Mouse (Mus musculus): Measurements from ENCODE around the gene Auts2. TPM values are rescaled to one million over a fixed set of nuclear protein-coding genes. Genes with fewer than 3 reads are reported as not detected.
A peak's percentile ranks its signal among the peaks of the same experiment; 100 is the strongest.
"Not testable (repeated sequence)": the region's sequence is repeated elsewhere in the genome, so short reads cannot be mapped to it uniquely, and the experiment has no call there.

Auts2 gene
- 17.9 and 26.6 TPM in 2 replicates for polyA plus RNA-seq (2015; fragmentation: Nextera tagmentation; extraction: Ambion mirVana)

DNA sequence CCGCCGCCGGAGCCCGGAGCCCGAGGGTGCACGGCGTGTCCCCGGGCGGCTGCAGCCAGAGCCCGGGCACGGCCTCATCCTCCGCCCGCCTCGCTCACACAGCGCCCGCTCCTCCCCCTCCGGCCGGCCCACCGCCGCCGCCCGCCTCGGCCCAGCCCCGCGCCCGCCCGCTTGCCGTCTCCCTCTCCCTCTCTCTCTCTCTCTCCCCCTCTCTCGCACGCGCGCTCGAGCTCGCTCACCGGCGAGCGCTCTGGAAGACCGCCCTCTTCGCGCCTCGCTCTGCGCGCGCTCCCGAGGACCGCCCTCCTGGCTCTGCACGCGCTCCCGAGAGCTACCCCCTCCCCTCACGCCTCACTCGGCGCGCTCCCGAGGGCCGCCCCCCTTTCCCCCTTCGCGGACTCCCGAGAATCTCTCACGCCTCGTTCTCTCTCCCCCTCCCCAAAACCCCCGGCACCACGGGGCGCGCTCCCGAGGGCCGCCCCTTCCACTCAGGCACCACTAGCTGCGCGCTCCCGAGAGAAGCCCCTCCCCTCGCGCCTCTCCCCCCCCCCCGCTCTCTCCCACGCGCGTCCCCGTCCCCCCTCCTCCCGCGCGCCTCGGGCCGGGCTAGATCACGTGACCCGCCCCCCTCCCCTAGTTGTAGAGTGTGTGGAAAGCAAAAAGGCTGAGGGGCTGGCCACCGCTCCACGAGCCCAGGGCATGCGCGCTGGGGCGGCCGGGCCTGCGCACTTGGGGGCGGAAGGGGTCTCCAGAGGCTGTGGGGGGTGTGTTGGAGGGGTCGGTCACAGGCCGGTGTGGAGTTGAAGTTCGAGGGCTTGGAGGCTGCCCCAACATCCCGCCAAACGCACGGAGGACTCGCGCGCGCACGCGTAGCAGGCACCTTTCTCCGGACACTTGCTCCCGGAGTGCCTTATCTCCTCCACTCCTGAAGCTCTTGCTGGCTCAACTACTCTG is at the start of gene Auts2:
Gene Auts2 (minus strand): TSS at position 227 of the 954 bp plus-strand sequence.
- peak within 1 kb of the TSS; percentile 88 for H3K4me3 ChIP-seq (ENCODE audit: low read length)
- 1% methylated on average over 61 of the region's 105 CpGs for WGBS
- no peaks in the 10 kb centered on the region for H3K27me3 ChIP-seq (ENCODE audit: insufficient read depth, low read length)
- H3K9me3 ChIP-seq (ENCODE audit: low read length) = no peaks in the 10 kb centered on the region
- peak within 1 kb of the TSS; percentile 86 for H3K27ac ChIP-seq (ENCODE audit: low read length)
- no peaks in the 10 kb centered on the region for H3K36me3 ChIP-seq (ENCODE audit: insufficient read depth, low read length)
- H3K4me2 ChIP-seq (replicated peaks; ENCODE audit: low read depth, low read length) = peak within 1 kb of the TSS; percentile 90
- peak; percentile 94 for ATAC-seq (ENCODE audit: low FRiP score, low TSS enrichment)
- H3K9ac ChIP-seq (replicated peaks; ENCODE audit: low read length) = peak within 1 kb of the TSS; percentile 84
- H3K4me1 ChIP-seq (ENCODE audit: insufficient read depth, low read length) = peaks cover 17% of the 10 kb centered on the region

DNA sequence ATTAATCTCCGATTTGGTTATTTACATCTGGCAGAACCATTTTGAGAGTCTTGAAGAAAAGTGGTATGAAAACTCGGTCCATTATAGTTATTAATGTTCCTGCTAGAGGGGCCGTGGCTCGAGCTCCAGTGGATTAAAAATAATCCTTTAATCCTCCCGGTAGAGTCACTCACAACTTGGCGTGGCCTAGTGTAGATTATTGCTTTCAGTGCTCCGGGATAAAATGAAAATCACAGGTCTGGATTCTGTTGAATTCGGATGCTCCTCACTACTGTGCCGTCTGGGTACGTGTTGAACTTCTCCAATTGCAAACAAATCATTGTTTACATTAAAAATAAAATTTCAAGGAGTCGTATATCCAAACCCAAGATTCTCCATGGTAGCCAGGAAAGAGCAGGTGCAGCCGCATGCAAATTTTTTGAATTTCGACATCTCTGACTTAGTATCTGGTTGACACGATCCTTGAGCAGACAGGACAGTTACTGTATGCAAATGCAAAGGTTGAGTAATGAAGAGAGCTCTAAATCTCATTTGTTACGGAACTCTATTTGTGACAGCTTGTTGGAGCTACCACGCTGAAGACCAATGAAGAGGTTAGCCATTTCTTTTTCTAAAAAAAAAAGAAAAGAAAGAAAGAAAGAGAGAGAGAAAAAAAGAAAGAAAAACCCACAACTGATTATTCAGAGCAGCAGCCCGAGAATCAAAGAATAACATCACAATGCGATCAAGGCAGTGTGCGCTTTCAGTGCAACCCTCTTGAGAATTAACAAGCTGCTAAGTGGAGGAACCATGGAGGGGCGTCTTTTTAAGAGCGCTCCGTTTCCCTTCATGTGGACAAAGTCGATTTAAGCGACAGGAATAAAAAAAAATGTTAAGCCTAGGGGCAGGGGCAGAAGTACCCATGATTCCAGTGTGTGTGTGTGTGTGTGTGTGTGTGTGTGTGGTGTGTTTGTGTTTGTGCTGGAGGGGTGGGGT is 48.9 kb upstream of the Auts2 start:
- Histone ChIP-seq H3K4me2 (replicated peaks; ENCODE audit: low read depth, low read length) (no peak overlapping the region), H3K4me1 (ENCODE audit: insufficient read depth, low read length) (peaks cover 4% of the 10 kb centered on the region; the same call in 1 of the 2 replicates), H3K27ac (ENCODE audit: low read length) (no peak overlapping the region), H3K9me3 (ENCODE audit: low read length) (no peaks in the 10 kb centered on the region), H3K9ac (replicated peaks; ENCODE audit: low read length) (no peak overlapping the region), H3K27me3 (ENCODE audit: insufficient read depth, low read length) (no peaks in the 10 kb centered on the region), H3K4me3 (ENCODE audit: low read length) (no peak overlapping the region), H3K36me3 (ENCODE audit: insufficient read depth, low read length) (no peaks in the 10 kb centered on the region)
- ATAC-seq (ENCODE audit: low FRiP score, low TSS enrichment) = no peak
- 86% methylated on average over 24 of the region's 24 CpGs for WGBS

DNA sequence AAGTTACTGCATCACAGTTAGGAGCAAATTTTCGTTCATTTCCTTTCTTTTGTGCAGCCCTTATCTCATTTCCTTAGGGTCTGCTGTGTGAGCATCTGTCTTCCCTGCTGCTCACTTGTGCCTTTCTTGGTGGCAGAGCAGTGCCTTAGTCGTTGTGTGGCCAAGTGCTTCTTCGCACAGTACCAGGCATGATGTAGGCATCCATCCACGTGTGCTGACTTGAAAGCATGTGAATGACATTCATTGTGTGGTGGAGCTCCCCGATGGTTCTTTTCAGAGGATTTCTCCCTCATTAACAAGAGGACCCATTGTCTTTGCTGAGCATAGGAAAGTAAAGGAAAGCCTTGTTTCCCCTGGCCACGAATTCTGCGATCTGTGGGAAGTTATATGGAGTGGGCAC is 36.6 kb upstream of the Auts2 start:
- Histone ChIP-seq H3K9ac (replicated peaks; ENCODE audit: low read length) (no peak overlapping the region), H3K27me3 (ENCODE audit: insufficient read depth, low read length) (no peaks in the 10 kb centered on the region), H3K4me1 (ENCODE audit: insufficient read depth, low read length) (no peaks in the 10 kb centered on the region), H3K27ac (ENCODE audit: low read length) (no peak overlapping the region), H3K9me3 (ENCODE audit: low read length) (no peaks in the 10 kb centered on the region), H3K36me3 (ENCODE audit: insufficient read depth, low read length) (no peaks in the 10 kb centered on the region), H3K4me2 (replicated peaks; ENCODE audit: low read depth, low read length) (no peak overlapping the region), H3K4me3 (ENCODE audit: low read length) (no peak overlapping the region)
- ATAC-seq (ENCODE audit: low FRiP score, low TSS enrichment) = no peak
- WGBS = 78% methylated on average over 7 of the region's 7 CpGs

DNA sequence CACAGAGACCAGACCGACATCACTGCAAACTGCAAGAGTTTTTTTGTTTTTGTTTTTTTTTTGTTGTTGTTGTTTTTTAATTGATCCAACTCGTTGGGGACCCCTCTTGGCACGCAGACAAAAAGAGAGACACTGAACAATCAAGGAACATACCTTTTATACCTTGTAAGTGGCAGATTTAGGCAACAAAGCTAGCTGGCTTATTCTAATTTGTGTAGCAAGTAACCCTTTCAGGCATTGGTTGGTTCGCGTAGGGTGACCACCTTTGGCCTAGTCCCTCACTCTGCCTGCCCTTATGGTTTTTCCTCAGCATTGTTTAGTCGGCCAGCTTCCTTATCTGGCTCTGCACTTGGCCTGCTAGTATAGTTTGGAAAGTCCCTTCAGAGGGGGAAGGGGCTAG is 17.6 kb upstream of the Auts2 start:
- WGBS = 77% methylated on average over 6 of the region's 6 CpGs
- not testable (repeated sequence) for H3K4me1 ChIP-seq (ENCODE audit: insufficient read depth, low read length); ATAC-seq (ENCODE audit: low FRiP score, low TSS enrichment); H3K27me3 ChIP-seq (ENCODE audit: insufficient read depth, low read length); H3K36me3 ChIP-seq (ENCODE audit: insufficient read depth, low read length); H3K4me2 ChIP-seq (replicated peaks; ENCODE audit: low read depth, low read length); H3K27ac ChIP-seq (ENCODE audit: low read length); H3K9me3 ChIP-seq (ENCODE audit: low read length); H3K9ac ChIP-seq (replicated peaks; ENCODE audit: low read length); H3K4me3 ChIP-seq (ENCODE audit: low read length)

DNA sequence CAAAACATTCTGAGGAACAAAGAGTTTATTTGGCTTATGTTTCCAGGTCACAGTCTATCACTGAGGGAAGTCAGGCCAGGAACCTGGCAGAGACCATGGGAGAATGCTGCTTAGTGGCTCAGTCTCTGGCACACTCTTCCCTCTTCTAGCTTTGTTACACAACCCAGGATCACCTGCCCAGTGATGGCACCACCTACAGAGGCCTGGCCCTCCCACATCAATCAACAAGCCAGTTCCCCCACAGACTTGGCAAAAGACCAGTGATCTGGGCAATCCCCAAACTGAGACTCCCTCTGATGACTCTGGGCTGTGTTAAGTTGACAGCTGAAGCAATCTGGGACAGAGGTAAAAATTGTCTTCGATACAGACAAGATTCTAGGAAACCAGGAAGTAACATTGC is 2.6 kb upstream of the Auts2 start:
- H3K4me1 ChIP-seq (ENCODE audit: insufficient read depth, low read length) = peaks cover under 1% of the 10 kb centered on the region; the same call in 1 of the 2 replicates
- no peaks in the 10 kb centered on the region for H3K36me3 ChIP-seq (ENCODE audit: insufficient read depth, low read length)
- H3K4me3 ChIP-seq (ENCODE audit: low read length) = no peak overlapping the region
- 67% methylated on average over 1 of the region's 1 CpGs for WGBS
- H3K27ac ChIP-seq (ENCODE audit: low read length) = no peak overlapping the region
- H3K27me3 ChIP-seq (ENCODE audit: insufficient read depth, low read length) = no peaks in the 10 kb centered on the region
- H3K9me3 ChIP-seq (ENCODE audit: low read length) = no peaks in the 10 kb centered on the region
- no peak overlapping the region for H3K4me2 ChIP-seq (replicated peaks; ENCODE audit: low read depth, low read length)
- H3K9ac ChIP-seq (replicated peaks; ENCODE audit: low read length) = no peak overlapping the region
- no peak for ATAC-seq (ENCODE audit: low FRiP score, low TSS enrichment)

DNA sequence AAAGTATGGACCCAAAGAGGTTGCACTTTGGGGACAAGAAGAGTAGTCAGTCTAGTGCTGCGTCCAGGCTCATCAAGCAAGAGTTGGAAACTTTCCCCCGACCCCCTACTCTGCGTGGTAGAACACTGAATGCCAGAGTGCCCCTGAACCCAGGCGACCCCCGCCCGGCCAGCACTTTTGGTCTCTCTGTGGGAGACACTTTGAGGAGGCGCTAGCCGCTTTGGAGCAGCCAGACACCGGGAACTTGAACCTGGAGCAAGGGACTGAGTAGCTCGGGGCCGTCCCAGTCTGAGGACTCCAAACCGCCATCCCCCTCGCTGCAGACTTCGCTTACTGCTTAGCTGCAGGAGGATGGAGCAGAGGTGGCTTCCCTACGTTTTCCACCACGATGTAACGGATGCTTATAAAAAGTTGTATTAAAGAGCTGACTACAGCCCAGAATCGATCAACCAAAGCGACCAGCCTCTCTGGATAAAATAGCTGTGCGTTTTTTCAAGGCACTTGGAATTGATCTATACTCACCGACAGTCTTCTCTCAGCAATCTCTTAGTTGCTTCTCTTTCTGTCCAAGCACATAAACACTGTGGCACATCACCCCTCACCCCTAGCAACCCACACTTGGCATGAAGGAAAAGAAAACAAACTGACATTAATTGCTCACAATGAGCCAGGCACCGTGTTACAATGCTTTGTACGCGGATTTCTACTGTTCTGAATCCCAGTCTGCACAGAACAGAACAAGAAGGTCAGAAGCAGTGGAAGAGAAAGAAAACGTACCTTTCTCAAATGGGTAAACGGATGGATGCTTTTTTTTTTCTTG is 1.2 kb upstream of the Auts2 start:
- 5% methylated on average over 26 of the region's 26 CpGs for WGBS
- H3K9ac ChIP-seq (replicated peaks; ENCODE audit: low read length) = peak overlapping the region; percentile 84

DNA sequence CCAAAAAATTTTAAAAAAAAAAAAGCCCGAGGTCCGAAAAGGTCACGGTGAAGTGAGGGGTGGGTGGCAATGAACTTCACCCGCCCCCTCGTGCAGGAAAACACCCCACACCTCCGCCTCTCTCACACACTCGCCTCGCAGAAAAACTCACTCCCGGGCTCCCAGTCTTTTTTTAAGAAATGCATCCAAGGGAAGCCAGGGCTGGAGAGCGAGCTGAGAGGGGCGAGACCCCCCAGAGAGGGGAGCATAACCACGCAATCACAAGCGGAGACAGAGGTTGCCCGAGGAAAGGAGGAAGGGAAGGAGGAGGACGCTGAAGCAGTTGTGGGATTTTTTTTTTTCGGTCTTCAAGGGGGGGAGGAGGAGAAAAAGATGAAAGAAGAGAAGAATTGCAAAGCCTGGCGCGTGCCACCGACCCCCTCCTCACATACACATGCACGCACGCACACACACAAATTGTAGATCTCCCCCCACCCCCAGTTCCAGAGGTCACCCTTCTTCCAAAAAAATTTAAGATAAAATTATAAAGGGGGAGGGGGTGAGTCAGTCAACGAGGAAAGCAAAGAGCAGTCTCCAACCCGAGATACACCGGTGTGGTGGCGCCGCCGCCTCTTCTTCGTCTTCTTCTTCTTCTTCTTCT is 643 bp downstream of the Auts2 start:
- ATAC-seq (ENCODE audit: low FRiP score, low TSS enrichment) = no peak
- no peaks in the 10 kb centered on the region for H3K27me3 ChIP-seq (ENCODE audit: insufficient read depth, low read length)
- under 1% methylated on average over 28 of the region's 28 CpGs for WGBS

More for the DNA sequence above, 1.2 kb upstream of the Auts2 start:
- Histone ChIP-seq H3K4me2 (replicated peaks; ENCODE audit: low read depth, low read length) (peak overlapping the region; percentile 90), H3K36me3 (ENCODE audit: insufficient read depth, low read length) (no peaks in the 10 kb centered on the region), H3K27ac (ENCODE audit: low read length) (peak overlapping the region; percentile 1; the same call in 1 of the 2 replicates), H3K4me1 (ENCODE audit: insufficient read depth, low read length) (peaks cover 15% of the 10 kb centered on the region), H3K4me3 (ENCODE audit: low read length) (peak overlapping the region; percentile 88), H3K9me3 (ENCODE audit: low read length) (no peaks in the 10 kb centered on the region), H3K27me3 (ENCODE audit: insufficient read depth, low read length) (no peaks in the 10 kb centered on the region)
- ATAC-seq (ENCODE audit: low FRiP score, low TSS enrichment) = no peak

DNA sequence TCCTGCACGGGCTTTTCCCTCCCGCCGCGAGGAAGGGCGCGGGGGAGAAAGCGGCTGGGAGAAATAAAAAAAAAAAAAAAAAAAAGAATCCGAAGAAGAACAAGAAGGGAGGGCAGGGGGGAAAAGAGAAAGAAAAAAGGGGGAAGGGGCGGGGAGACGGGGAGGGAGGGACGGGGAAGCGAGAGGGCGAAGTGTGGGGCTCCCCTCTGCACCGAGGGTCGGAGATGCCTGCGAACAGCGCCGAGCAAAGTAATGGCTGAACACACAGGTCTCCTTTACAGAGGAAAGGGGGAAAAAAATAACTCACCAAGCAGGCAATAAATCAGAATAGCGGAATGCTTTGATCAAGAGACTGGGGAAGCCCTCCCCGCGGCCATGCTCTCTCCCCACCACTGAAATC is 1.2 kb downstream of the Auts2 start:
- Histone ChIP-seq H3K4me2 (replicated peaks; ENCODE audit: low read depth, low read length) (peak overlapping the region; percentile 90), H3K9ac (replicated peaks; ENCODE audit: low read length) (peak overlapping the region; percentile 84), H3K4me1 (ENCODE audit: insufficient read depth, low read length) (peaks cover 17% of the 10 kb centered on the region), H3K4me3 (ENCODE audit: low read length) (peak overlapping the region; percentile 88), H3K36me3 (ENCODE audit: insufficient read depth, low read length) (no peaks in the 10 kb centered on the region), H3K27ac (ENCODE audit: low read length) (peak overlapping the region; percentile 86), H3K9me3 (ENCODE audit: low read length) (no peaks in the 10 kb centered on the region), H3K27me3 (ENCODE audit: insufficient read depth, low read length) (no peaks in the 10 kb centered on the region)
- no peak for ATAC-seq (ENCODE audit: low FRiP score, low TSS enrichment)
- 1% methylated on average over 18 of the region's 21 CpGs for WGBS

More for the DNA sequence above, 643 bp downstream of the Auts2 start:
- peak overlapping the region; percentile 90 for H3K4me2 ChIP-seq (replicated peaks; ENCODE audit: low read depth, low read length)
- peak overlapping the region; percentile 86 for H3K27ac ChIP-seq (ENCODE audit: low read length)
- H3K4me1 ChIP-seq (ENCODE audit: insufficient read depth, low read length) = peaks cover 17% of the 10 kb centered on the region
- H3K9ac ChIP-seq (replicated peaks; ENCODE audit: low read length) = peak overlapping the region; percentile 84
- no peaks in the 10 kb centered on the region for H3K9me3 ChIP-seq (ENCODE audit: low read length)
- peak overlapping the region; percentile 88 for H3K4me3 ChIP-seq (ENCODE audit: low read length)
- H3K36me3 ChIP-seq (ENCODE audit: insufficient read depth, low read length) = no peaks in the 10 kb centered on the region

Measured in kidney, embryonic 16.5 days (tissue).